Mouse (Mus musculus) kidney, adult 2 months (tissue): ENCODE measurements around the gene Gm11985. TPM values are rescaled to one million over a fixed set of nuclear protein-coding genes. Genes with fewer than 3 reads are reported as not detected.

ENCODE experiments used
- DNase-seq: peaks from one replicate; pipeline ENCODE4 v3.0.0; 2021
- H3K27ac ChIP-seq: fragments of 200-500 bp; 2 replicates; pipeline ENCODE4 v1.5.1; 2012; ENCODE audit warnings: low read depth, low read length, control low read depth, inconsistent platforms; ENCODE audit not compliant: insufficient read depth
- H3K27me3 ChIP-seq: fragments of 200-500 bp; replicated peaks from 2 replicates; pipeline ENCODE4 v1.6.1; 2012; ENCODE audit warnings: mild to moderate bottlenecking, moderate library complexity, low read length, inconsistent platforms; ENCODE audit not compliant: control insufficient read depth, insufficient read depth
- H3K36me3 ChIP-seq: fragments of 200-500 bp; 2 replicates; pipeline ENCODE4 v1.6.1; 2012; ENCODE audit warnings: mild to moderate bottlenecking, moderate library complexity, low read length, inconsistent platforms; ENCODE audit not compliant: control insufficient read depth, insufficient read depth
- H3K4me1 ChIP-seq: fragments of 200-500 bp; 2 replicates; pipeline ENCODE4 v1.6.1; 2011; ENCODE audit warnings: low read length; ENCODE audit not compliant: control insufficient read depth, insufficient read depth
- H3K4me3 ChIP-seq: fragments of 200-500 bp; 2 replicates; pipeline ENCODE4 v1.5.1; 2011; ENCODE audit warnings: mild to moderate bottlenecking, low read depth, low read length, control low read depth; ENCODE audit not compliant: insufficient read depth
- CTCF ChIP-seq: fragments of 200-500 bp; conservative IDR thresholded peaks from 2 replicates; pipeline ENCODE4 v1.5.1; 2011; ENCODE audit warnings: low read depth, mild to moderate bottlenecking, control low read depth, low read length, moderate library complexity, mixed read lengths; ENCODE audit not compliant: insufficient read depth, insufficient read length
- POLR2A ChIP-seq: fragments of 200-500 bp; IDR thresholded peaks from one replicate; pipeline ENCODE4 v1.6.1; 2011; ENCODE audit warnings: low read depth, low read length, control low read depth
- WGBS: fragments of 180-500 bp; shearing (Covaris S2); methylation state at CpG from one replicate; pipeline ENCODE4 v1.1.7; 2018; 5-methylcytosine and 5-hydroxymethylcytosine counted together
- polyA plus RNA-seq: library from polyadenylated mRNA; depleted of rRNA; stranded (reverse); fragments of >200 nt; gene quantifications from 2 replicates; pipeline ENCODE4 v1.2.3, GENCODE M21; 2012

Gene Gm11985
- polyA plus RNA-seq, 1 experiment, result not detected

- Histone ChIP-seq H3K27me3 (no peaks in the 10 kb centered on the region), H3K4me1 (peaks cover 22% of the 10 kb centered on the region), H3K36me3 (no peaks in the 10 kb centered on the region), H3K4me3 (no peak overlapping the region), H3K27ac (no peak overlapping the region)
- TF ChIP-seq POLR2A (no peak), CTCF (no peak)
- DNase-seq, result no peak
- WGBS, result 38% methylated on average over 4 of the region's 4 CpGs
These were observed 31.9 kb downstream of the Gm11985 start for GRCm38 (mm10) chr11:7156427-7156826.

- H3K4me3 ChIP-seq, result no peak overlapping the region
- H3K27ac ChIP-seq, result peak overlapping the region; percentile 74; the same call in 1 of the 2 replicates
- 32% methylated on average over 8 of the region's 8 CpGs for WGBS
These were observed 35.3 kb downstream of the Gm11985 start for GRCm38 (mm10) chr11:7153081-7153480.

GRCm38 (mm10) chr11:7152371-7152770 is 36.0 kb downstream of the Gm11985 start:
- peak overlapping the region; percentile 1; the same call in 1 of the 2 replicates for H3K27ac ChIP-seq
- TF ChIP-seq CTCF (no peak), POLR2A (no peak)
- no peaks in the 10 kb centered on the region for H3K36me3 ChIP-seq
- H3K4me3 ChIP-seq, result no peak overlapping the region
- 78% methylated on average over 12 of the region's 12 CpGs for WGBS
- H3K27me3 ChIP-seq, result no peaks in the 10 kb centered on the region
- no peak for DNase-seq
- H3K4me1 ChIP-seq, result peaks cover 12% of the 10 kb centered on the region; the same call in 1 of the 2 replicates

More at GRCm38 (mm10) chr11:7153081-7153480, 35.3 kb downstream of the Gm11985 start:
- TF ChIP-seq POLR2A (no peak), CTCF (no peak)
- H3K36me3 ChIP-seq, result no peaks in the 10 kb centered on the region
- H3K27me3 ChIP-seq, result no peaks in the 10 kb centered on the region
- H3K4me1 ChIP-seq, result peaks cover 13% of the 10 kb centered on the region; the same call in 1 of the 2 replicates
- peak; percentile 90 for DNase-seq

- Histone ChIP-seq H3K4me1 (peaks cover 9% of the 10 kb centered on the region; the same call in 1 of the 2 replicates), H3K36me3 (no peaks in the 10 kb centered on the region), H3K27ac (no peak overlapping the region), H3K27me3 (no peaks in the 10 kb centered on the region), H3K4me3 (no peak overlapping the region)
- 95% methylated on average over 8 of the region's 8 CpGs for WGBS
- DNase-seq, result no peak
- no peak for TF ChIP-seq CTCF
- no peak for TF ChIP-seq POLR2A
These were observed 37.9 kb downstream of the Gm11985 start for GRCm38 (mm10) chr11:7150511-7150910.

GRCm38 (mm10) chr11:7149471-7149870 is 38.9 kb downstream of the Gm11985 start:
- H3K27me3 ChIP-seq, result no peaks in the 10 kb centered on the region
- TF ChIP-seq CTCF (no peak), POLR2A (no peak)
- no peak overlapping the region for H3K27ac ChIP-seq
- H3K4me1 ChIP-seq, result peaks cover 9% of the 10 kb centered on the region; the same call in 1 of the 2 replicates
- no peak overlapping the region for H3K4me3 ChIP-seq
- H3K36me3 ChIP-seq, result no peaks in the 10 kb centered on the region
- WGBS, result 75% methylated on average over 7 of the region's 7 CpGs
- DNase-seq, result no peak

- H3K4me3 ChIP-seq, result no peak overlapping the region
- no peaks in the 10 kb centered on the region for H3K36me3 ChIP-seq
- TF ChIP-seq CTCF, result no peak
- TF ChIP-seq POLR2A, result no peak
- H3K4me1 ChIP-seq, result peaks cover 5% of the 10 kb centered on the region; the same call in 1 of the 2 replicates
- no peaks in the 10 kb centered on the region for H3K27me3 ChIP-seq
- H3K27ac ChIP-seq, result no peak overlapping the region
- DNase-seq, result no peak
- 89% methylated on average over 7 of the region's 7 CpGs for WGBS
These were observed 40.4 kb downstream of the Gm11985 start for GRCm38 (mm10) chr11:7147945-7148344.

- DNase-seq, result no peak
- Histone ChIP-seq H3K36me3 (no peaks in the 10 kb centered on the region), H3K27ac (no peak overlapping the region), H3K27me3 (no peaks in the 10 kb centered on the region), H3K4me3 (no peak overlapping the region), H3K4me1 (0 out of 2 replicates have a peak, but pooled peaks cover 1% of the 10 kb centered on the region)
- WGBS, result 89% methylated on average over 8 of the region's 8 CpGs
- TF ChIP-seq POLR2A (no peak), CTCF (no peak)
These were observed 40.8 kb downstream of the Gm11985 start for GRCm38 (mm10) chr11:7147536-7147935.
